Mouse (Mus musculus) ES-Bruce4 (cell line): ENCODE results near the gene Lrrc15. TPM values are rescaled to one million over a fixed set of nuclear protein-coding genes. Genes with fewer than 3 reads are reported as not detected.

ENCODE experiments used
- H3K27ac ChIP-seq: 2 replicates; pipeline ENCODE4 v1.5.1; 2012; ENCODE audit warnings: low read length, inconsistent platforms; ENCODE audit not compliant: insufficient read depth
- H3K27me3 ChIP-seq: 2 replicates; pipeline ENCODE4 v1.6.1; 2012; ENCODE audit warnings: mild to moderate bottlenecking, low read length, inconsistent platforms; ENCODE audit not compliant: control insufficient read depth, poor library complexity, insufficient read depth, severe bottlenecking
- H3K36me3 ChIP-seq: 2 replicates; pipeline ENCODE4 v1.6.1; 2012; ENCODE audit warnings: inconsistent platforms, mild to moderate bottlenecking, low read length, moderate library complexity; ENCODE audit not compliant: control insufficient read depth, poor library complexity, insufficient read depth, severe bottlenecking
- H3K4me1 ChIP-seq: one replicate; pipeline ENCODE4 v1.8.1; 2011; ENCODE audit warnings: low read length; ENCODE audit not compliant: control insufficient read depth, insufficient read depth
- H3K4me3 ChIP-seq: 2 replicates; pipeline ENCODE4 v1.5.1; 2011; ENCODE audit warnings: low read depth, mild to moderate bottlenecking, low read length
- H3K9ac ChIP-seq: 2 replicates; pipeline ENCODE4 v1.6.1; 2012; ENCODE audit warnings: low read depth, mild to moderate bottlenecking, inconsistent platforms; ENCODE audit not compliant: poor library complexity, severe bottlenecking
- H3K9me3 ChIP-seq: replicated peaks from 2 replicates; pipeline ENCODE4 v1.6.1; 2012; ENCODE audit warnings: mild to moderate bottlenecking, low read length, inconsistent platforms; ENCODE audit not compliant: control insufficient read depth, poor library complexity, insufficient read depth, severe bottlenecking
- CTCF ChIP-seq: IDR thresholded peaks from one replicate; pipeline ENCODE4 v1.8.1; 2011; ENCODE audit warnings: low read depth, low read length
- EP300 ChIP-seq: IDR thresholded peaks from 2 replicates; pipeline ENCODE4 v1.6.1; 2011; ENCODE audit warnings: low read depth, low read length; ENCODE audit not compliant: insufficient read depth
- POLR2A ChIP-seq: IDR thresholded peaks from one replicate; pipeline ENCODE4 v1.8.1; 2011; ENCODE audit warnings: low read length; ENCODE audit not compliant: insufficient read depth
- polyA plus RNA-seq: library from polyadenylated mRNA; stranded (reverse); fragments of >200 nt; gene quantifications from 2 replicates; pipeline ENCODE4 v1.2.4, GENCODE M21; 2011; ENCODE audit warnings: low read depth; ENCODE audit not compliant: missing spikeins, insufficient read depth, insufficient read length

Gene Lrrc15
- polyA plus RNA-seq, 1 experiment, result 2.1 TPM

- peaks cover 13% of the 10 kb centered on the region for H3K4me1 ChIP-seq
- H3K9ac ChIP-seq, result no peak overlapping the region
- H3K9me3 ChIP-seq, result no peaks in the 10 kb centered on the region
- H3K27me3 ChIP-seq, result no peaks in the 10 kb centered on the region
- no peak overlapping the region for H3K27ac ChIP-seq
- H3K4me3 ChIP-seq, result peak overlapping the region; percentile 13; the same call in 1 of the 2 replicates
- TF ChIP-seq POLR2A (no peak), EP300 (no peak), CTCF (peak; percentile 58)
- no peaks in the 10 kb centered on the region for H3K36me3 ChIP-seq
Measured at GRCm38 (mm10) chr16:30283743-30284337, 784 bp upstream of the Lrrc15 start.

GRCm38 (mm10) chr16:30280676-30281297, 2.3 kb downstream of the Lrrc15 start:
- no peak overlapping the region for H3K9ac ChIP-seq
- TF ChIP-seq EP300 (peak; percentile 68), POLR2A (no peak)
- H3K36me3 ChIP-seq, result no peaks in the 10 kb centered on the region
- H3K4me1 ChIP-seq, result peaks cover 15% of the 10 kb centered on the region
- no peak overlapping the region for H3K4me3 ChIP-seq
- no peaks in the 10 kb centered on the region for H3K9me3 ChIP-seq
- H3K27ac ChIP-seq, result peak overlapping the region; percentile 88
- no peaks in the 10 kb centered on the region for H3K27me3 ChIP-seq

DNA sequence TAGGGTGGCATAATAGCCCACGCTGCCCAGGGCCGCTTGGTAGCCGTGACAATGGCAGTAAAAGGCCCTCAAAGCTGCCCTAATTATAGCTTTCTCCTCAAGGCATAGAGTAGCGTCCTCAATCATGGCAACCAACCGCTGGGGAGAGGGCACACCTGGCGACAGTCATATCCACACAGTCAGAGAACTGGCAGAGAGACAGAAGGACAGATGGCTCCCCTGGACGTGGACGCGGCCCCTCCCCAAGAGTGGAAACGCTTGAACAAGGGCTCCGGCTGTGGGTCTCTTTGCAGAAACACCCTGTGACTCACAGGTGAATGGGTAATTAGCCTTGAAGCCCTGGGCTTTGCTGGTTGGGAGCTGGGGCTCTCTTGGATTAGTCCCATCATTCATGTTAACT, 4.7 kb downstream of the Lrrc15 start:
- no peak for TF ChIP-seq EP300
- TF ChIP-seq POLR2A, result no peak
- TF ChIP-seq CTCF, result no peak
- H3K4me3 ChIP-seq, result no peak overlapping the region
- H3K27me3 ChIP-seq, result no peaks in the 10 kb centered on the region
- H3K4me1 ChIP-seq, result peaks cover 10% of the 10 kb centered on the region
- no peak overlapping the region for H3K9ac ChIP-seq
- no peaks in the 10 kb centered on the region for H3K9me3 ChIP-seq
- no peak overlapping the region for H3K27ac ChIP-seq
- no peaks in the 10 kb centered on the region for H3K36me3 ChIP-seq

GRCm38 (mm10) chr16:30275558-30276340, 7.3 kb downstream of the Lrrc15 start:
- Histone ChIP-seq H3K4me1 (peaks cover 4% of the 10 kb centered on the region), H3K4me3 (no peak overlapping the region), H3K9me3 (no peaks in the 10 kb centered on the region), H3K27me3 (no peaks in the 10 kb centered on the region), H3K9ac (no peak overlapping the region), H3K36me3 (no peaks in the 10 kb centered on the region), H3K27ac (no peak overlapping the region)
- TF ChIP-seq CTCF (no peak), POLR2A (no peak)

- Histone ChIP-seq H3K4me1 (peaks cover under 1% of the 10 kb centered on the region), H3K27ac (no peak overlapping the region), H3K4me3 (no peak overlapping the region), H3K36me3 (no peaks in the 10 kb centered on the region), H3K9me3 (no peaks in the 10 kb centered on the region), H3K27me3 (no peaks in the 10 kb centered on the region), H3K9ac (no peak overlapping the region)
- no peak for TF ChIP-seq CTCF
- TF ChIP-seq EP300, result no peak
- TF ChIP-seq POLR2A, result no peak
Measured at GRCm38 (mm10) chr16:30273065-30273464, 10.0 kb downstream of the Lrrc15 start.

- no peak overlapping the region for H3K4me3 ChIP-seq
- H3K27ac ChIP-seq, result no peak overlapping the region
- H3K36me3 ChIP-seq, result no peaks in the 10 kb centered on the region
- no peak overlapping the region for H3K9ac ChIP-seq
- no peaks in the 10 kb centered on the region for H3K4me1 ChIP-seq
- H3K27me3 ChIP-seq, result no peaks in the 10 kb centered on the region
- TF ChIP-seq CTCF (no peak), EP300 (no peak), POLR2A (no peak)
- no peaks in the 10 kb centered on the region for H3K9me3 ChIP-seq
Measured at GRCm38 (mm10) chr16:30271941-30272595, 11.0 kb downstream of the Lrrc15 start.
